8 mouse cellular contexts compared by ENCODE assay signal in genomic region chr15:83594513-83595363, GRCm38 (mm10). TPM values are rescaled to one million over a fixed set of nuclear protein-coding genes. Genes with fewer than 3 reads are reported as not detected.
DNase-seq lines count a peak whose midpoint lies in the region; ATAC-seq lines count a peak whose summit lies in the region.

TSS of gene Ttll12 (minus strand) at chr15:83595157.

- ATAC-seq in megakaryocyte progenitor cell, adult 5-6 weeks (replicated peaks; ENCODE audit: poor library complexity), result peak; percentile 66

- DNase-seq in adipocyte (ENCODE audit: low spot score), result peak; percentile 96
- peak; percentile 100 for DNase-seq in embryo, embryonic 10 days (ENCODE audit: low spot score)
- peak; percentile 95 for DNase-seq in gastrocnemius, postnatal 10 days
- DNase-seq in induced T-regulatory cell, adult 2 months (ENCODE audit: low read depth), result peak; percentile 92
- peak; percentile 76 to 96 for DNase-seq in left cerebral cortex, adult 9 months (ENCODE audit: low spot score in 2 of 2)
- peak; percentile 92 for DNase-seq in right cerebral cortex, postnatal 25 days
- peak; percentile 90 to 94 for DNase-seq in urinary bladder, postnatal 4 days (ENCODE audit: low spot score in 2 of 2)

RNA-seq across cellular contexts. Expression of gene Ttll12, which starts in this region (rescaled TPM):
- total RNA-seq in gastrocnemius, postnatal 10 days (2021), result 10 to 100 TPM in 1 of 2 experiments, 1 to 10 TPM in 1; 9.4 to 13.0 TPM
- 17.0 and 20.8 TPM in 2 replicates for total RNA-seq in megakaryocyte progenitor cell, adult 5-6 weeks (2015)
- 10.9 and 11.6 TPM in 2 replicates for total RNA-seq in megakaryocyte progenitor cell, adult 5-6 weeks (2017)

Comparison
In these comparisons a context has a peak if more than half of its experiments do, and no peak if none do; other contexts are left out.
1. Peak in every context shown above with its lines: DNase-seq and ATAC-seq.